Mouse (Mus musculus): ENCODE data around the gene Tmem229b.
A peak's percentile ranks its signal among the peaks of the same experiment; 100 is the strongest.
"Not testable (repeated sequence)": the region's sequence is repeated elsewhere in the genome, so short reads cannot be mapped to it uniquely, and the experiment has no call there.

The Tmem229b gene

GRCm38 (mm10) chr12:79006478-79007125 lies 825 bp downstream of the Tmem229b start:
- DNase-seq (ENCODE audit: low spot score): peak; percentile 43

- no peak for DNase-seq (ENCODE audit: low spot score)
Observed at GRCm38 (mm10) chr12:79006076-79006475, 1.4 kb downstream of the Tmem229b start.

DNA sequence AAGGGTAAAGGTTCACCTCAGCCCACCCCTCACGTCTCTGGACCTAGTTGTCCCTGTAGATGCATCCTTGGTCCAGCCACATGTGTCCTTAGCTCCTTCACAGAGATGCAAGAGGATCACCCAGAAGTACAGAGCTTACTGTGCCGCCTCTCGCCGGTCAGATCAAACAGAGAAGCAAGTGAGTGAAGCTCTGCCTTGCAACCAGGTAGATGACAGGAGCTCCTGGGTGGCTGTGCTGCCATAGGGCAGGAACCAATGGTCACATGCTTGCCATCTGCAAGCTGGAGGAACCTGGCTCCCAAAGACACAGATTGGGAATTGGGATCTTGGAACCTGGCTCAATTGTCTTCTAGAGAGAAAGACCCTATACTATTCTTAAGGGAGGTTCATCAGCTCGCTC lies 2.0 kb downstream of the Tmem229b start:
- DNase-seq (ENCODE audit: low spot score): no peak

DNA sequence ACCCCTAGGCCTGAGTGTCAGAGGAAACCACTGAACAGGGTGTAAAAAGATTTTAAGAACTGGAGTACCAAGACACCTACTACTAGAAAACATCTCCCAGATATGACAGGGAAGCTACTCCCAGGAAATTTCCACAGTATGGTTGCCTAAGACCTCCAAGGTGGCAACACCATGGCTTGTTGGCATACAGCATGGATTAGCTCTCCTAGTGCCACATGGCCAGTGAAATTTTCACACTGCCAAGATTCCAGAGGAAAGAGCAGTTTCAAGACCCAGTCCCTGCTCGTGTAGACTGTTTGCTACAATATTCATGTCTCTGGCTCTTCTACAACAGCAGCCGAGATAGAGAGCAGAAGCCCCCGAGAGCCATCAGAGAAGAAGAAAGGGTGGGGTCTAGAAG lies 4.4 kb downstream of the Tmem229b start:
- DNase-seq (ENCODE audit: low spot score): no peak

DNA sequence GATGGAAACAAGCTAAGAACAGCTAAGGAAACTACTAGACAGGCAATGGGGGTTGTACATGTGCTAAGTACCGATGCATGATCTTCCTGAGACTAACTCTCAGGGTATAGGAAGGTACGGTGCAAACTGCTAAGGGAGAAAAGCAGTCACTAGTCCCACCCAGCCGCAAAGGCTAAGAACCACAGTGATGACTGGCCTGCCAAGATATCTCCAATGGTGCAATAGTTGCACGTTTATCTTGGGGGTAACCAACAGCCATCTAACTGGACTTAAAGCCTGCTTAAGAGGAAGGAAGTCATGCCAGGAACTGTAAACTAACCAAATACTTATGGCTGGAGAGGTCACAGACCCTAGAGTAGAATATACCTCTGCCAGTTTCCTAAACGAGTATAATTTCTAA lies 5.0 kb downstream of the Tmem229b start:
- no peak for DNase-seq (ENCODE audit: low spot score)

- no peak for DNase-seq (ENCODE audit: low spot score)
Observed at GRCm38 (mm10) chr12:78996711-78997110, 10.7 kb downstream of the Tmem229b start.

DNA sequence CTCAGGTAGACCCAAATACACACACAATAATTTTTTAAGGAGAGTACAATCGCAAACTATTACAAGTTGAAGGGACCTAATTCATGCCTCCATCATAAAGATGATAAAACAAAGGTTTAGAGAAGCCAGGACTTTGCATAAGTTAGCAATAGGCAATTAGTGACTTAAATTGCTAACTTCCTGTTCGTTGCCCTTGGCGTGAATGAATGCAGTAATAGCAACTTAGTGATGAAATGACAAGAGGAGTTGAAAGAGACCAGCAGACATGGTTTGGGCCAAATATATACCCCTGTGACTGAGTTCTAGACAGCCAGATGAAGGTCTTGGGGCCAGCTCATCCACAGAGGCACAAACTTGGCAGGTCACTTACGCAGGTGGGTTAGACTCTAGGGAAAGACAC lies 11.2 kb downstream of the Tmem229b start:
- DNase-seq (ENCODE audit: low spot score): no peak

- DNase-seq (ENCODE audit: low spot score): no peak
Observed at GRCm38 (mm10) chr12:78987581-78988081, 19.8 kb downstream of the Tmem229b start.

DNA sequence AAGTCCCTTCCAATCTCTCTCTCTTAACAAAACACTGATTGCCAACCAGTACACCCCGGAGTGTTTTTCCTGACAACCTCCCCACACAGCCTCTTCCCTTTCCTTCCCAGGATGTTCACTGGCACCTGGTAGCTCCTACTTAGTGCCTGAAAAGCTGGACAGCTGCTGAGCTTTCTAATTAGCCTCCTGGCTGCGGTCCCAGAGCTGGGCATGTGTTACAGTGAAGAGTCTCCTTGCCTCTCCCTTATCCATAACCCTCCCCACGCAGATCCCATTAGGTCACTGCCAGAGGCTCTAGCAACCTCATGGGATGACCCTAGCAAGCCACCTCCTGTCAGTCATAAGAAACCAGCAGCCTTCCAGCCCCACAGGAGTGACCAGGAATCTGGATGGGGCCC lies 23.4 kb downstream of the Tmem229b start:
- DNase-seq (ENCODE audit: low spot score): peak; percentile 71

DNA sequence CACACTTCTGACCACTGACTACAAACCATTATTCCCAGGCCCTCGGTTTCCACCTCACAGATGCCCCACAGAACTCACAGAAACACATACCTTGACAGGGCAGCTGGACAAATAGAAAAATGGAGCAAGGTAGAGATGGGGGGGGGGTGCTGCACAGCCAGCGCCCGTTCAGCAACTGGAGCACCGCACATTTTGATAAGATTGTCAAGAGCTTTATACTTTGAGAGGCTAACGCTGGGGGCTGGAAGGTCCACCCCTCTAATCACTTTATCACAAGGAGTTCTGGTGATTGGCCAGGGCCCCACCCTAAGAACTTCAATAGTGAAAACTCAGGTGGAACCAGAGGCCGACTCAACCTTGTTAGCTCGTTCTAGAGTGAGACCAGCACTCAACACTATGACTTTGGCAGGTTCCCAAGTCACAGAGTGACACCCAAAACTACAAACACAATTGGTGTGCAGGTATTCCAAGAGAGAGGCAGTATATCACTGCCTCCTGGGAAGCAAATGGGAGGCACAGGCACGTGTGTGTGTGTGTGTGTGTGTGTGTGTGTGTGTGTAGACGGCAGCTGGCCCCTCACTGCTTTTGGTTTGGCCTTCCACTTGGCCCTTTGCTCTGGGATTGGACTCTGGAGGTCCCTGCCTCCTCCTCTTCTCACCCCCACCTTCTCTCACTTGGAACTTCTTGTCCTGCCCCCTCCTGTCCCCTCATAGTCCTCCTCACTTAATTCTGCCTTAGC lies 24.0 kb downstream of the Tmem229b start:
- no peak for DNase-seq (ENCODE audit: low spot score)

GRCm38 (mm10) chr12:78981938-78982825 lies 25.2 kb downstream of the Tmem229b start:
- DNase-seq (ENCODE audit: low spot score): peak; percentile 47

- DNase-seq (ENCODE audit: low spot score): no peak
Observed at GRCm38 (mm10) chr12:78981131-78981530, 26.3 kb downstream of the Tmem229b start.

DNA sequence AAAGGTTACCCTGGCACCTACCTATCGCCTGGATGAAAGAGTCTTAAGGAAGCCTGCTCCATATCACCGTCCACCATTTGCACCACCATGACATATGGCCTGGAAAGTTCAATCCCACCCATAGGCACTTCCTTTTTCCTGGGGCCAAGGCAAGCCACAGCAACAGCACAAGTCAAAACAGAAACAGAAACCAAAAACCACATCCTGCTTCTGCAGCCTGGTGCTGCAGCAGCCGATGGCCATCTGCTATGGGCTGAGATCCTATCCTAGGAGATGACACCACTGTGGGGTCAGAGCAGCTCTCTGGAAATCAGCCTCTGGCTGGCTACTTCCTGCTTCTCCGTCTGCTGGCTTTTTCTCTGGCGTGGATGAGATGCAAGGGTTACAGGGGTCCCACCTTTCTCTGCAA lies 26.7 kb downstream of the Tmem229b start:
- no peak for DNase-seq (ENCODE audit: low spot score)

DNA sequence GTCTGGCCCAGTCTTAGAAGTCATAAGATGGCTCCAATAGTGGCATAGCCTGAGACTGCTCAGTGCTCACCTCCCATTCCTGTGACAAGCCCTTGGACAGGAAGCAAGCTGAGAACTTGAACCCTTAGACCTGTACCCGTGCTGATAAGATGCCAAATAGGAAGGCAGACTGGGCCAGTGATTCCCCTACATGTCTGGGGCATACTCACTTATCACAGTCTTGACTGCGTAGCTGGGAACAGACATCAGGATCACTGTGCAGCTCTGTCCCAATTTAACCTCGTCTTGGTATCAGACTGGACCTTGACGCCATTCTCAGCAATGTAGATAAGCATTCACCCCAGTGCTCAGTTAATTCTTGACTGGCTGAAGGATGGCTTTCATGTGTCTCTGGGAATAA lies 29.9 kb downstream of the Tmem229b start:
- no peak for DNase-seq (ENCODE audit: low spot score)

DNA sequence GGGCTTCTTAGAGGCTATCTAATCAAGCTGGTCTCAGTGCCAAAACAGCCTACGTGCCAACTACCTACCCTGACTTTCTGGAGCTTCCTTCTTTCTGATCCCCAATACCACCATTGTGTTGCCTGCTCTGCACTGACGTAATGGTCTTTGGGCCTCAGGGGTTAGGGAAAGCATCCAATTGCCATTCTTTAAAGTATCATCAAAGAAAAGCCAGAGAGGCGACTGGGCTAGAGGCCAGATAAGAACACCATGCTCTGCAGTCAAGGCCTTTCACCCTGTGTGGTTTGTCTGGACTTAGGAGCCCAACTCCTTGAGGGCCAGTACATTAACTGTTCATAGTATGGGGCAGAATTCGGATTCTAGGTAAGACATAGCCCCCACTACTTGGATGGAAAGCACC lies 30.3 kb downstream of the Tmem229b start:
- peak; percentile 59 for DNase-seq (ENCODE audit: low spot score)

DNA sequence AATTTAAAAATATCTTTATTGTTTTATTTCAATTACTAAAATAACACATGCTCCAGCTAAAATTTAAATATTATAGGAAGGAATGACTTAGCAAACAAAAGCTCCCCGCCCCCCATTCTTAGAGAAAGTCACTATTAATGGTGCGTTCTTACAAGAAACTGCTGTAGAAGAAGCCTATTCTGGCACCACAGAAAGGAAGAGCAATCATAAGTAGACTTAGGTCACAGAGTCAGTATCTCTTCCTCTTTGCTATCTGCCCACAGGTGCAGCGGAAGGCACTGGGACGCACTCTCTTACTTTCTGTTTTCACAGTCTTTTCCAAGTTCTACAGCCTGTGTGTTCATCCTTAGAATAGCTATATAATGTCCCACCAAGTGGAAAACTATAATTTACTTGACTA lies 31.6 kb downstream of the Tmem229b start:
- DNase-seq (ENCODE audit: low spot score): no peak

- DNase-seq (ENCODE audit: low spot score): no peak
Observed at GRCm38 (mm10) chr12:78974767-78975166, 32.7 kb downstream of the Tmem229b start.

- DNase-seq (ENCODE audit: low spot score): no peak
Observed at GRCm38 (mm10) chr12:78973779-78974178, 33.6 kb downstream of the Tmem229b start.

- peak; percentile 63 for DNase-seq (ENCODE audit: low spot score)
Observed at GRCm38 (mm10) chr12:78971649-78972048, 35.8 kb downstream of the Tmem229b start.

DNA sequence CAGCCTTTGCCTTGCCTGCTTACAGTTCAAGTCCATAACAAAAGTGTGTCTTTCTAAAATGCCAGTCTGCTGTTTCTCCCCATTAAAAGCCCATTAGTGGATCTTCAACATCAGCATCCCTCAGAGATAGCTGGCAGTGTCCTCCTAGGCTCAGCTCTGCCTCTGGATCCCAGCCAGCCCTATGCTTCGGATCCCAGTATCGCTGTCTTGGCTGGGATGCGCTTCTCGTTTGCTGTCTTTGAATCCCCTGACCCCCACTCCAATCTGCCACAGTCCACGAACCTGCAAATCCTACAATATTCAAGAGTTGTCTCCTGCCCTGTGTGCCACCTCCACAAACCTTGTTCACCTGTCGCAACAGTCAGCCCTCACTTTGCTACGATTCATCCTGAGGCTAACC lies 36.7 kb downstream of the Tmem229b start:
- DNase-seq (ENCODE audit: low spot score): no peak

- DNase-seq (ENCODE audit: low spot score): not testable (repeated sequence)
Observed at GRCm38 (mm10) chr12:78964496-78964895, 42.9 kb downstream of the Tmem229b start.

DNA sequence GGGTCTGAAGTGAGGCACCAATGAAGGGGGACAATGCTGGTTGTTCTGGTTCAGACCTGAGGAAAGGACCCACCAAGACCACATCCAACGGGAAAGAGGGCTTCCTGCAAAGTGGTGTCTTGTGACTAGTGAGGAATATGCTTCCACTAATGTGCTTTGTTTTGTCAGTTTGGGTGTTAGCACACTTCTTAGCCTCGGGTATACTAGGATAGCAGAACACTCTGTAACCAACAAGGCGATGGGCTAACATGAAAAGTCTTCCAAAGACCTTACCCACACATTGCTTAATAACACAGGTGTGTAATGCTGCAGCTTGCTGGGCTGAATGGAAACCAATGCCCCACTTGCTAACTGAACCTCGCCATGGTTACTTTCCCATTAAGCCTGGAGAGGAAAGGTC lies 51.0 kb downstream of the Tmem229b start:
- no peak for DNase-seq (ENCODE audit: low spot score)

DNA sequence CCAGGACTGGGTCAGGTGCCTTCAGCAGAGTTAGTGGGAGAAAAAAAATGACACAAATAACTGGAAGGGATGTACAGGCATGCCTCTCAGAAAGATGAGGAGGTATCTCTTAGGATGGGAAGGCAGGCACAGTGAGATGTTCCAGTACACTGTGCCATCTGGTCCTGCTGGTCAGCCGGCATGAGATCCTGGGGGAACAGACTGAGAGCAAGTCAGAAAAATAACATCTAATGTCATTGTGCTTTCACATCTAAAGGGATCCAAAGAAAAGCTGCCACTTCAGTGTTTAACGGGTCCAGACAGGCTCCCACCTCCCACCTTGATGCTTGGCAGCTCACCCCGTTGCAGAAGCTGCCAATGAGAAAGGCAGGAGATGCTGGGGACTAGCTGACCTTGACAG lies 54.9 kb downstream of the Tmem229b start:
- DNase-seq (ENCODE audit: low spot score): no peak

All from testis, postnatal 14 days (tissue).